Mouse (Mus musculus) embryonic facial prominence, embryonic 10.5 days (tissue): ENCODE measurements around the gene Gm20708. TPM values are rescaled to one million over a fixed set of nuclear protein-coding genes. Genes with fewer than 3 reads are reported as not detected.
"Not testable (repeated sequence)": the region's sequence is repeated elsewhere in the genome, so short reads cannot be mapped to it uniquely, and the experiment has no call there.

ENCODE experiments used
- DNase-seq: peaks from one replicate; pipeline ENCODE4 v3.0.0-alpha.2; 2017; ENCODE audit warnings: low spot score
- H3K27ac ChIP-seq: fragments of 300-500 bp; sonication (generic); replicated peaks from 2 replicates; pipeline ENCODE4 v1.5.1; 2016; ENCODE audit warnings: mild to moderate bottlenecking
- H3K27me3 ChIP-seq: fragments of 300-500 bp; sonication (generic); replicated peaks from 2 replicates; pipeline ENCODE4 v1.6.1; 2016; ENCODE audit warnings: low read depth, mild to moderate bottlenecking; ENCODE audit not compliant: poor library complexity, severe bottlenecking
- H3K36me3 ChIP-seq: fragments of 300-500 bp; sonication (generic); replicated peaks from 2 replicates; pipeline ENCODE4 v1.6.1; 2016; ENCODE audit warnings: mild to moderate bottlenecking, moderate library complexity
- H3K4me1 ChIP-seq: fragments of 300-500 bp; sonication (generic); 2 replicates; pipeline ENCODE4 v1.6.1; 2016
- H3K4me3 ChIP-seq: fragments of 300-500 bp; sonication (generic); 2 replicates; pipeline ENCODE4 v1.5.1; 2016; ENCODE audit warnings: mild to moderate bottlenecking, moderate library complexity
- H3K9me3 ChIP-seq: fragments of 300-500 bp; sonication (generic); 2 replicates; pipeline ENCODE4 v1.6.1; 2016; ENCODE audit warnings: mild to moderate bottlenecking
- WGBS: fragments of 180-500 bp; shearing (Covaris S2); methylation state at CpG from one replicate; pipeline ENCODE4 v1.1.7; 2016; 5-methylcytosine and 5-hydroxymethylcytosine counted together
- polyA plus RNA-seq: library from polyadenylated mRNA; unstranded; fragments of >200 nt; fragmentation: Nextera tagmentation; extraction: Ambion mirVana; gene quantifications from 2 replicates; pipeline ENCODE4 v1.2.1, GENCODE M21; 2016

The Gm20708 gene
- polyA plus RNA-seq, 1 experiment from 2014 or later: 0.41 TPM

DNA sequence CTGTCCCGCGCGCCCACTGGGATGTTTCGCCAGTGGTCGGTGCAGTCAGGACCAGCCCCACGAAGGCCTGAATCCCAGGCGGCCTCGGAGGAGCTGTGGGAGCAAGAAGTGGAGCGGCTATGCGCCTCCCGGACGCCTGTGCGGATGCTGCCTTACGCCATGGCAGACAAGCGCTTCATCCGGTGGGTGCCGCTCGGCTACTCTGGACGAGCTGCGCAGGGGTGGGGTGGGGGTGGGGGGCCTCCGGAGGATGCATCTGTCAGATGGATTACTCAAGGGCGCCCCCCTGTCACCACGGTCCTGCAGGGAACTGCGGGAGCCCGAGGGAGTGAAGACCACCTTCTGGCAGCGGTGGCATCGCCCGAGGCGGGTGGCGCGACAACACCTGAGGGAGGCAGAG, 26.4 kb upstream of the Gm20708 start:
- Histone ChIP-seq H3K4me1 (peaks cover 57% of the 10 kb centered on the region), H3K36me3 (no peaks in the 10 kb centered on the region), H3K4me3 (peak overlapping the region; percentile 56), H3K27ac (peak overlapping the region; percentile 71), H3K9me3 (no peaks in the 10 kb centered on the region), H3K27me3 (peaks cover 62% of the 10 kb centered on the region)
- DNase-seq: peak; percentile 82
- 3% methylated on average over 31 of the region's 31 CpGs for WGBS

DNA sequence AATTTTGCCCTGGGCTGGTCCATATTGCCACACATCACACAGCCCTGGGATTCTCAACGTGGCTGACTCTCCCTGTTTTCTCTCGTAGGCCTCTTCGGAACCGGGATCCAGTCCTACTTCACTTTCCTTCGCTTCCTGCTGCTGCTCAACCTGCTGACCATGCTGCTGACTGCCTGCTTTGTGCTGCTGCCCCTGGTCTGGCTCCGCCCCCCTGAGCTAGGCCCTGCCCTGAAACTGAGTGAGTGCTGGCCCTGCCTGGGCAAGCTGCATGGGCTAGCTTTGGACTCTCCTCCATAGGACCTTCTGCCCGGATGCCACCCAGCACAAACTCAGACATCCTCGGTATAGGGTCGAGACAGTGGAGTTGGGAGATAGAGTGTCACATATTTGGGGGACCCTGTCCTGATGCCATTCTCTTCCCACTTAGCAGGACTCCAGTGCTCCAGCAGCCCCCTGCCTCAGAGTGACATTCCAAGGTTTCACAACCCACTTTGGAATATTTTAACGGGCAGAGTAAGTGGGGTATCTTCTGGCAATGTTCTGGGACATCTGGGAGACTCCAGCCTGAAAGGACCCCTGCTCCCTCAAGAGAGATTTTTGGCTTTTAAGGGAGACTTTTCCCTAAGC, 25.7 kb upstream of the Gm20708 start:
- Histone ChIP-seq H3K27ac (peak overlapping the region; percentile 71), H3K27me3 (peaks cover 62% of the 10 kb centered on the region), H3K9me3 (no peaks in the 10 kb centered on the region), H3K36me3 (no peaks in the 10 kb centered on the region), H3K4me3 (peak overlapping the region; percentile 56), H3K4me1 (peaks cover 50% of the 10 kb centered on the region)
- WGBS: 28% methylated on average over 10 of the region's 10 CpGs
- peak; percentile 49 for DNase-seq

DNA sequence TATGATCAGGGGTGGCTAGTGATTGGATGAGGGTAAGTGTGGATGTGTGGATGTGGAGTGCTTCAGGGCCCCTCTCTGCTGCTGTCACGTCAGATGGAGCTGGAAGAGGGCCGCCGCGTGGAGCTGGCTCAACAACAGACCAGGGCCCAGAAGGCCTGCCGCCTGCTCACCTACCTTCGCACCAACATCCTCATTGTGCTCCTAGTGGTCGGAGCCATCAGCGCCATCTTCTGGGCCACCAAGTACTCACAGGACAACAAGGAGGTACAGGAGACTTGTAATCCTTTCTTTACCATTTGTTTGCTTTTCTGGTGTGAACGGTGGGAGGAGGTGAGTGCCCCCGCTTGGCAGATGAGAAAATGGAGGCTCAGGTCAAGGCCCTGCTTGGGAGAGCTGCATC, 23.2 kb upstream of the Gm20708 start:
- H3K27ac ChIP-seq: 0 out of 2 replicates have a peak overlapping the region, but pooled peaks have one; percentile 25
- peak; percentile 73 for DNase-seq
- 7% methylated on average over 10 of the region's 10 CpGs for WGBS
- no peak overlapping the region for H3K4me3 ChIP-seq
- no peaks in the 10 kb centered on the region for H3K36me3 ChIP-seq
- peaks cover 38% of the 10 kb centered on the region for H3K4me1 ChIP-seq
- H3K27me3 ChIP-seq: peaks cover 64% of the 10 kb centered on the region
- no peaks in the 10 kb centered on the region for H3K9me3 ChIP-seq

DNA sequence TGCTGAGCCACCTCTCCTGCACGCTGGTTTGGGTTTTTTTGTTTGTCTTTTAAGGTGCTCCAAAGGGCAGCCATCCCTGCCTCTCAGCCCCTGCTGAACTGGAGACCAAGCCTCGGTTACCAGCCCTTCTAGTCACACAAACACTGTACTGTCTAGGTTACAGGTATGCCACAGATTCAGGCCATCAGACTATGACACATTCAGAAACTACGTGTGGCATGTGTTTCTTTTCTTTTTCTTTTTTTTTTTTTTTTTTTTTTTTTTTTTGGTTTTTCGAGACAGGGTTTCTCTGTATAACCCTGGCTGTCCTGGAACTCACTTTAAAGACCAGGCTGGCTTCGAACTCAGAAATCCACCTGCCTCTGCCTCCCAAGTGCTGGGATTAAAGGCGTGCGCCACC, 21.0 kb upstream of the Gm20708 start:
- WGBS: 78% methylated on average over 7 of the region's 7 CpGs
- H3K9me3 ChIP-seq, H3K4me3 ChIP-seq, H3K36me3 ChIP-seq, H3K27ac ChIP-seq, DNase-seq: not testable (repeated sequence)
- H3K4me1 ChIP-seq: peaks cover 29% of the 10 kb centered on the region
- H3K27me3 ChIP-seq: peaks cover 62% of the 10 kb centered on the region

DNA sequence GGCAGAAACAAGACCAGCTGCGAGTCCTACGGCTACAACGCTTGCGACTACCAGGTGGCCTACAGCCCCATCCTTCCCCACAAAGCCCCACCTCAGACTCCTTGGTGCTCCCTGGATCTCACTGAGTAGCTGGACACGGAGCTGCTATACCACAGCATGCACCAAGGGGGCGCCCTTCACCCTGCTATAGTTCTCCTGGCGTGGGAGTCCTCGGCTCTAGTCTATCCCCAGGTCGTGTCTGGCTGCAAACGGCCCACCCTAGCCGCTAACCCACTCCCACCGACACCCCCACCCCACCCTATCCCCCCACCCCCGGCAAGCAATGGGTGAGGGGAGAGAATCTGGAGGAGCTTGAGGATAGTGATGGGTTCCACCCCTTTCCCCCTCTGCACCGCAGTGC, 19.2 kb upstream of the Gm20708 start:
- Histone ChIP-seq H3K27ac (peak overlapping the region; percentile 25; the same call in 1 of the 2 replicates), H3K9me3 (no peaks in the 10 kb centered on the region), H3K27me3 (peaks cover 45% of the 10 kb centered on the region), H3K4me1 (peaks cover 32% of the 10 kb centered on the region), H3K36me3 (no peaks in the 10 kb centered on the region), H3K4me3 (peak overlapping the region; percentile 40)
- peak; percentile 78 for DNase-seq
- WGBS: 6% methylated on average over 14 of the region's 14 CpGs

DNA sequence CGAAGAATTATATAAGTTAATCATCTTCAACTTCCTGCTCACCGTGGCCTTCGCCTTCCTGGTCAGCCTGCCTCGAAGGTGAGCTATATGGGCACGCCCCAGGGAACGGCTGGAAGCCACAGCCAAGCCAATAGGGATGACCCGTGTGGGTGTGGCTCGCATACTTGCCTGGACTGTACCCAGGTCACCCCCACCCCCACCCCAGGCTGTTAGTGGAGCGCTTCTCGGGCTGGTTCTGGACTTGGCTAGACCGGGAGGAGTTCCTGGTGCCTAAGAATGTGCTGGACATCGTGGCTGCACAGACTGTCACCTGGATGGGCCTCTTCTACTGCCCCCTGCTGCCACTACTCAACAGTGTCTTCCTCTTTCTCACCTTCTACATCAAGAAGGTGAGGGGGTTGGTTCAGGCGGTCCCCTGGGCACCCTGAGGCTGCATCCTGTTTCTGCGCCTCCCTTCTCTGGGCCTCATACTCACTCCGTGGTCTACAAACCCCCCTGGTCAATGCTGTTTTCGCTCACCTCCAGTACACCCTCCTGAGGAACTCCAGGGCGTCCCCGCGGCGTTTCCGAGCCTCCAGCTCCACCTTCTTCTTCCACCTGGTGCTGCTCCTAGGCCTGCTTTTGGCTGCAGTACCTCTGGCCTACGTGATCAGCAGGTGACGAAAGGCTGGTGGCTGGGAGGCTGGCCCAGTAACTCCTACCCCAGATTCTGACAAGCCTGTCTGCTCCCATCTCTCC, 18.6 kb upstream of the Gm20708 start:
- Histone ChIP-seq H3K36me3 (no peaks in the 10 kb centered on the region), H3K9me3 (no peaks in the 10 kb centered on the region), H3K27me3 (peaks cover 39% of the 10 kb centered on the region), H3K4me1 (peaks cover 32% of the 10 kb centered on the region), H3K4me3 (peak overlapping the region; percentile 40), H3K27ac (peak overlapping the region; percentile 25; the same call in 1 of the 2 replicates)
- 26% methylated on average over 23 of the region's 23 CpGs for WGBS
- no peak for DNase-seq

DNA sequence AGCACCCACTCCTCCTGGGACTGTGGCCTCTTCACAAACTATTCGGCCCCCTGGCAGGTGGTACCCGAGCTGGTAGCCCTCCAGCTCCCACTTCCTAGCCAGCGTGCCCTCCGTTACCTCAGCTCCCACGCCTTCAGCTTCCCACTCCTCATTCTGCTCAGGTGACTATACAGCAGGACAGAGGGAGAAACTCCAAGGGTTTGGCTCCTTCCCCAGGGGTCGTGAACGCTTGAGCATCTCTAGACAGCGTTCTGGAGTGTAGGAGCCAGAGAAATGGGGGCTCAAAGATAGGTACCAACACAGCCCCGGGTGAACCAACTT, 18.1 kb upstream of the Gm20708 start:
- Histone ChIP-seq H3K36me3 (no peaks in the 10 kb centered on the region), H3K4me1 (peaks cover 35% of the 10 kb centered on the region), H3K9me3 (no peaks in the 10 kb centered on the region), H3K27ac (no peak overlapping the region), H3K27me3 (peaks cover 38% of the 10 kb centered on the region), H3K4me3 (no peak overlapping the region)
- no peak for DNase-seq
- 82% methylated on average over 9 of the region's 9 CpGs for WGBS

DNA sequence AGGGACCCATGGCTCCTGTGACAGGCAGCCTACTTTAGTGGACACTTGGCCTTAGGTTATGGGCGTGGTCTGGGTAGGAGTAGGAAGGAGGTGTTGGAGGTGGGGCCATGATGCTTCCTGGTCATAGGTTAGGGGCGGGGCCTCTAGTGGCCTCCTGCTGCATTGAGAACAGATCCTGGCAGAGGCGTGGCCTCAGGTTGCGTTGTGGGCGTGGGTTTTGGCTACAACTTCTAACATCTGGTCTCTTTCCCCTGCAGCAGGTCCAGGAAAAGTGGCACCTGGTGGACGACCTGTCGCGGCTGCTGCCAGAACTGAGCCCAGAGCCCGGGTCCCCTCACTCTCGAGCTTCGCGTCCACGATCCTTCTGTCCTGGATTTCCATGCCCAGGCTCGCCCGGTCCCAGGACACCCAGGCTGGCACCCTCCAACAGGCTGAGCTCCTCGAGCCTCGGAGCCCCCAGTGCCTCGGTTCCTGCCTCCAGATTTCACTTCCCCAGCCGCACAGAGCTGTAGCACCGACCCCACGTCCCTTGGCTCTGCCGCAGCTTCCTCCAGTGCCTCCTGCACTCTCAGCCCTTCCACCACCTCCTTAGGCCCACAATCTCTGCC, 17.1 kb upstream of the Gm20708 start:
- no peaks in the 10 kb centered on the region for H3K36me3 ChIP-seq
- no peaks in the 10 kb centered on the region for H3K9me3 ChIP-seq
- DNase-seq: peak; percentile 70
- H3K27me3 ChIP-seq: peaks cover 38% of the 10 kb centered on the region
- peaks cover 40% of the 10 kb centered on the region for H3K4me1 ChIP-seq
- peak overlapping the region; percentile 57 for H3K27ac ChIP-seq
- peak overlapping the region; percentile 46 for H3K4me3 ChIP-seq
- WGBS: 6% methylated on average over 22 of the region's 22 CpGs

DNA sequence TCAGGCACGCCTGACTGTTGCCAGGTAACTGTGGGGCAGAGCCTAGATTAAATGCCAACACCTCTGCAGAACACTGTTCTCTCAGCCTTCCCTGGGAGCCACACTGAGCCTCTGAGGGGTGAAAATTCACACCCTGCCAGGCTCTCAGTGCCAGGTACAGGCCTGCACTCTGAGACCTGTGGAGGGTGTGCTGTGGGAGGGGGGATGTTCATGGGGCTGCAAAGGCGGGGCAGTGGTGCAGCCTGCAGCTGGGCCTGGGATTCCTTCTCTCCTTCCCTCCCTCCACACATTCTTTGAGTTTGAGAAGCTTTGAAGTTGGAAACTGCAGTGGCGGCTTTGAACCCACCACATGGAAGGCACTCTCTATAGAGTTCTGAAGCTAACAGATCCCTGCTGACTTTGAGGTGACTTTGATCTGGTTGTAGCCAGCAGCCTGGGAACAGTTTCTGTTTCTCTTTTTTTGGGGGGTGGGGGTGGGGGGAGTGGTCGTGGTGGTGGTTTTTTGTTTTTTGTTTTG, 15.4 kb upstream of the Gm20708 start:
- no peak for DNase-seq
- H3K27me3 ChIP-seq: peaks cover 46% of the 10 kb centered on the region
- H3K4me1 ChIP-seq: peaks cover 57% of the 10 kb centered on the region
- no peak overlapping the region for H3K4me3 ChIP-seq
- 65% methylated on average over 4 of the region's 4 CpGs for WGBS
- H3K27ac ChIP-seq: no peak overlapping the region
- H3K36me3 ChIP-seq: no peaks in the 10 kb centered on the region
- no peaks in the 10 kb centered on the region for H3K9me3 ChIP-seq

DNA sequence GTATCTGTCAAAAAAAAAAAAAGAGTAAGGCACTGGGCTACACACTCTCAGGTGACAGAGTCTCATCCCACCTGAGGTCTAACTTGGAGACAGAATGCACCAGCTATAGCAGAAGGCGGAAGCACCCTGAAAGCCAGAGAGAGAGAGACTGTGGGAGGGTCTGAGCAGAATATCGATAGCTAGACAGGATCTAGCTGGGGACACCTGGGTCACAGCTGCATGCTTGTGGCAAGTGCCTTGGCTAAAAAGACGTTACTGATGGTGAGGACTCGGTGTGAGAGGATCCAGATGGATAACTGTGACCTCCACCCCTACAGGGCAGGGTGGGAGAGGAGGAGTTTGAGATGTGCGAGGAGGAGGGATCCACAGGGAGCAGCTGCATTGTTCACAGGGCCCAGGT, 12.5 kb upstream of the Gm20708 start:
- 43% methylated on average over 5 of the region's 5 CpGs for WGBS
- Histone ChIP-seq H3K27ac (peak overlapping the region; percentile 54; the same call in 1 of the 2 replicates), H3K4me1 (peaks cover 48% of the 10 kb centered on the region), H3K9me3 (no peaks in the 10 kb centered on the region), H3K4me3 (no peak overlapping the region), H3K36me3 (no peaks in the 10 kb centered on the region), H3K27me3 (peaks cover 22% of the 10 kb centered on the region)
- no peak for DNase-seq

DNA sequence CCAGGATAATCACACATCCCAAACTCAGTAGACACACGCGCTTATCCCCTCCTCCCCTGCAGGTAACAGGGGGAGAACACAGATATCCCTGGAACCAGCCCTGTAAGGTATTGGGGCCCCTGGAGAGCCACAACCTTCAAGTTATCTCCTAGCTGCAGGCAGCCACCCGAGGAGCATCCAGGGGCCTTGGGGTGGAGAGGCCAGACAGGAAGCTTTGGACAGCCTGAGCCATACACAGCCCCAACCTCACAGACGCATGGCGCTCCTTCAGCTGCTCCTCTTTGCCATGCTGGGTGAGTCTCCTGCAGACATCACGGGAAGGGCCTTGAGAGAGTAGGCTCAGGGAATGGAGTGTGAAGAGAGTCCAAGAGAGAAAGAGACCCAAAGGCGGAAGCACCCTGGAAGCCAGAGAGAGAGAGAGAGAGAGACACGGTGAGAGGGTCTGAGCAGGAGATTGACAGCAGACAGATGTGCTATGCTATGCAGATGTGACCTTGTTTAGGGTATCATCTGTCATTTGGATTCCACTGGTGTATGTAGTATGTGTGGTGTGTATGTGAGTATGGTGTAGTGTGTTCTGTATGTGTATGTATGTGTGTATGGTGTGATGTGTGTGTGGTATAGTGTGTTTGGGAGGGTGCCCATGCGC, 11.8 kb upstream of the Gm20708 start, which contains the start of gene 6030468B19Rik:
Gene 6030468B19Rik, plus strand, starts transcription at position 150 of the 649 bp plus-strand sequence.
- Histone ChIP-seq H3K9me3 (no peaks in the 10 kb centered on the region), H3K27me3 (peaks cover 15% of the 10 kb centered on the region), H3K27ac (peak within 1 kb of the TSS; percentile 54), H3K36me3 (no peaks in the 10 kb centered on the region), H3K4me1 (peaks cover 41% of the 10 kb centered on the region), H3K4me3 (peak within 1 kb of the TSS; percentile 32; the same call in 1 of the 2 replicates)
- 64% methylated on average over 9 of the region's 9 CpGs for WGBS
- DNase-seq: no peak

DNA sequence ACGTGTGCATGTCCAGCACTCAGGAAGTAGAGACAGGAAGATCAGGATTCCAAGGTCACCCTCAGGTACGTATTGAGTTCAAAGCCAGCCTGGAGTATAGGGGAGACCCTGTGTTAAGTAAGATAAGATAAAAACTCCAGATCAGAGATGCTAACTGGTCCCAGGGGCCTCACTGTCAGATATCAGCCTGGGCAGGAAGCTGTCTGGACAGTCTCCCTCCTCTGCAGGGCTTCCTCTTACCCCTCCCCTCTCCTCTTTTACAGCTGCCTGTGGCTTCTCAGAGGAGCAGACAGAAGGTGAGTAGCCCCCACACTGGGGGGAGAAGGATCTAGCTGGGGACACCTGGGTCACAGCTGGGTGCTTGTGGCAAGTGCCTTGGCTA, 11.3 kb upstream of the Gm20708 start:
- Histone ChIP-seq H3K36me3 (no peaks in the 10 kb centered on the region), H3K9me3 (no peaks in the 10 kb centered on the region), H3K27ac (no peak overlapping the region; the same call in 1 of the 2 replicates), H3K4me1 (peaks cover 39% of the 10 kb centered on the region), H3K4me3 (peak overlapping the region; percentile 32; the same call in 1 of the 2 replicates), H3K27me3 (peaks cover 13% of the 10 kb centered on the region)
- DNase-seq: no peak
- whole genome bisulfite sequencing: 52% methylated on average over 2 of the region's 2 CpGs
